Mouse (Mus musculus): ENCODE data around the gene Qrich1. TPM values are rescaled to one million over a fixed set of nuclear protein-coding genes. Genes with fewer than 3 reads are reported as not detected.

Qrich1 gene
- polyA plus RNA-seq, 1 experiment = 44.0 TPM

GRCm38 (mm10) chr9:108481520-108482210 lies 34.9 kb upstream of the Qrich1 start:
- H3K36me3 ChIP-seq (ENCODE audit: control insufficient read depth, insufficient read depth) = peaks cover 10% of the 10 kb centered on the region
- TF ChIP-seq TCF12 (IDR thresholded peaks at IDR 0.05; ENCODE audit: insufficient read depth, poor library complexity, severe bottlenecking) (no peak), POLR2AphosphoS2 (IDR thresholded peaks at IDR 0.05; ENCODE audit: insufficient read length, low read depth) (no peak), E2F4 (IDR thresholded peaks at IDR 0.05; ENCODE audit: insufficient read depth) (no peak), POLR2A (IDR thresholded peaks at IDR 0.05; ENCODE audit: insufficient read length, low read depth) (no peak), MYOG (IDR thresholded peaks at IDR 0.05; ENCODE audit: control insufficient read depth in 1 of 3, insufficient read depth in 1 of 3, insufficient read length in 2 of 3, low read depth in 2 of 3) (no peak), CEBPB (IDR thresholded peaks at IDR 0.05; ENCODE audit: insufficient read depth, poor library complexity, severe bottlenecking) (no peak), MYOD1 (IDR thresholded peaks at IDR 0.05; ENCODE audit: control insufficient read depth in 1 of 3, insufficient read length in 2 of 3, low read depth in 2 of 3) (no peak), SRF (IDR thresholded peaks at IDR 0.05; ENCODE audit: control insufficient read depth, insufficient read length, low read depth) (no peak), REST (IDR thresholded peaks at IDR 0.05; ENCODE audit: insufficient read depth, insufficient read length) (no peak), USF1 (IDR thresholded peaks at IDR 0.05; ENCODE audit: low read depth) (no peak), MAX (IDR thresholded peaks at IDR 0.05; ENCODE audit: low read depth) (no peak), TCF3 (IDR thresholded peaks at IDR 0.05; ENCODE audit: insufficient read length, low read depth) (no peak)
- H3K4me2 ChIP-seq (ENCODE audit: low read depth) = peak overlapping the region; percentile 75

DNA sequence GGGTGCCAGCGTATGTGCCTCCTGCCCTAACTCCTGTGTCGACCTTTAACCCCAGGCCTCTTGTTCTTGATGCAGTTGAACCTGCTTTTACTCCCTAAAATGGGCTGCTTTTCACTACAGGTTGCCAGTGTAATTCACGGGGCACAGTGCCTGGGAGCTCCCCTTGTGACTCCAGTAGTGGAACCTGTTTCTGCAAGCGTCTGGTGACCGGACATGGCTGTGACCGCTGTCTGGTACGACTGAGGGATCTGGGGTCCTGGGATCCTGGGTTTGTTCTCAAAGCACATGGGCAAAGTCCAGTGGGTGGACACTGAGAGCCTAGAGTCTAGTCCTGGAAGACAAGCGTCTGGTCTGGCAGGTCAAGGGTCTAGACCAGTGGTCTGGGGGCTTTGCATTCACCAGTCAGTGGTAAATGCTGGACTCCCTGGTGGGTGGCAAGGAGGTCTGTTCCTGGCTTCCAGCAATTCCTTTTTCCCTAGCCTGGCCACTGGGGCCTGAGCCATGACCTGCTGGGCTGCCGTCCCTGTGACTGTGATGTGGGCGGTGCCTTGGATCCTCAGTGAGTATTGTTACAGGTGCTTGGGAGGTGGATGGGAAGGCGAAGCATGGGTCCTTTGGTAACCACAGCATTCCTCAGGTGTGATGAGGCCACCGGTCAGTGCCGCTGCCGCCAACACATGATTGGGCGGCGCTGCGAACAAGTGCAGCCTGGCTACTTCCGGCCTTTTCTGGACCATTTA lies 33.4 kb upstream of the Qrich1 start:
- H3K36me3 ChIP-seq (ENCODE audit: control insufficient read depth, insufficient read depth) = peaks cover 13% of the 10 kb centered on the region
- no peak overlapping the region for H3K4me2 ChIP-seq (ENCODE audit: low read depth)
- peaks cover 22% of the 10 kb centered on the region for H3K79me2 ChIP-seq (ENCODE audit: control insufficient read depth, insufficient read depth)
- H3K4me3 ChIP-seq = no peak overlapping the region
- no peak for TF ChIP-seq POLR2A (IDR thresholded peaks at IDR 0.05; ENCODE audit: insufficient read length, low read depth)
- H3K27me3 ChIP-seq (ENCODE audit: control insufficient read depth, insufficient read depth, insufficient read length) = no peaks in the 10 kb centered on the region
- H3ac ChIP-seq (ENCODE audit: control insufficient read depth, insufficient read length) = no peak overlapping the region

More at GRCm38 (mm10) chr9:108481520-108482210, 34.9 kb upstream of the Qrich1 start:
- Histone ChIP-seq H3K4me3 (no peak overlapping the region), H3K79me2 (ENCODE audit: control insufficient read depth, insufficient read depth) (peaks cover 22% of the 10 kb centered on the region), H3ac (ENCODE audit: control insufficient read depth, insufficient read length) (no peak overlapping the region), H3K27me3 (ENCODE audit: control insufficient read depth, insufficient read depth, insufficient read length) (no peaks in the 10 kb centered on the region)

- H3K4me2 ChIP-seq (ENCODE audit: low read depth) = no peak overlapping the region
- H3K79me2 ChIP-seq (ENCODE audit: control insufficient read depth, insufficient read depth) = peaks cover 22% of the 10 kb centered on the region
- H3K4me3 ChIP-seq = no peak overlapping the region
- H3K27me3 ChIP-seq (ENCODE audit: control insufficient read depth, insufficient read depth, insufficient read length) = no peaks in the 10 kb centered on the region
- no peak overlapping the region for H3ac ChIP-seq (ENCODE audit: control insufficient read depth, insufficient read length)
- TF ChIP-seq TCF3 (IDR thresholded peaks at IDR 0.05; ENCODE audit: insufficient read length, low read depth) = no peak
- H3K36me3 ChIP-seq (ENCODE audit: control insufficient read depth, insufficient read depth) = peaks cover 13% of the 10 kb centered on the region
Observed at GRCm38 (mm10) chr9:108484021-108484420, 32.6 kb upstream of the Qrich1 start.

GRCm38 (mm10) chr9:108485301-108485875 lies 31.2 kb upstream of the Qrich1 start:
- H3K36me3 ChIP-seq (ENCODE audit: control insufficient read depth, insufficient read depth) = peaks cover 13% of the 10 kb centered on the region
- TF ChIP-seq TCF3 (IDR thresholded peaks at IDR 0.05; ENCODE audit: insufficient read length, low read depth) (no peak), E2F4 (IDR thresholded peaks at IDR 0.05; ENCODE audit: insufficient read depth) (no peak), MYOG (IDR thresholded peaks at IDR 0.05; ENCODE audit: control insufficient read depth in 1 of 3, insufficient read depth in 1 of 3, insufficient read length in 2 of 3, low read depth in 2 of 3) (no peak), MYOD1 (IDR thresholded peaks at IDR 0.05; ENCODE audit: control insufficient read depth in 1 of 3, insufficient read length in 2 of 3, low read depth in 2 of 3) (no peak), MAX (IDR thresholded peaks at IDR 0.05; ENCODE audit: low read depth) (no peak), CEBPB (IDR thresholded peaks at IDR 0.05; ENCODE audit: insufficient read depth, poor library complexity, severe bottlenecking) (no peak), TCF12 (IDR thresholded peaks at IDR 0.05; ENCODE audit: insufficient read depth, poor library complexity, severe bottlenecking) (no peak), POLR2AphosphoS2 (IDR thresholded peaks at IDR 0.05; ENCODE audit: insufficient read length, low read depth) (no peak), USF1 (IDR thresholded peaks at IDR 0.05; ENCODE audit: low read depth) (no peak), REST (IDR thresholded peaks at IDR 0.05; ENCODE audit: insufficient read depth, insufficient read length) (no peak), SRF (IDR thresholded peaks at IDR 0.05; ENCODE audit: control insufficient read depth, insufficient read length, low read depth) (no peak), POLR2A (IDR thresholded peaks at IDR 0.05; ENCODE audit: insufficient read length, low read depth) (no peak)
- no peak overlapping the region for H3K4me3 ChIP-seq
- H3K79me2 ChIP-seq (ENCODE audit: control insufficient read depth, insufficient read depth) = peaks cover 12% of the 10 kb centered on the region
- H3K27me3 ChIP-seq (ENCODE audit: control insufficient read depth, insufficient read depth, insufficient read length) = no peaks in the 10 kb centered on the region
- H3ac ChIP-seq (ENCODE audit: control insufficient read depth, insufficient read length) = no peak overlapping the region
- H3K4me2 ChIP-seq (ENCODE audit: low read depth) = no peak overlapping the region

DNA sequence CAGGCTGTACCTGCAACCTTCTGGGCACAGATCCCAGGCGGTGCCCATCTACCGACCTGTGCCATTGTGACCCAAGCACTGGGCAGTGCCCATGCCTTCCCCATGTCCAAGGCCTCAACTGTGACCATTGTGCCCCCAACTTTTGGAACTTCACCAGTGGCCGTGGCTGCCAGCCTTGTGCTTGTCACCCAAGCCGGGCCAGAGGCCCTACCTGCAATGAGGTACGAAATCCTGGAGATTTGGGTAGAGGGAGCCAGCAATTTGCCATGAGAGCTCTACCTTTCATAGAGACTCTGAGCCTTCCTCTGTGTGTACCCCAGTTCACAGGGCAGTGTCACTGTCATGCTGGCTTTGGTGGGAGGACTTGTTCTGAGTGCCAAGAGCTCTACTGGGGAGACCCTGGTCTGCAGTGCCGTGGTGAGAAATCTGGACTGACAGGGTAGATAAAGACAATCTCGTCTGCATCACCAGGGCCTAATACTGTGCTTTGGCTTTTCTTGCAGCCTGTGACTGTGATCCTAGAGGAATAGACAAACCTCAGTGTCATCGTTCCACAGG lies 29.6 kb upstream of the Qrich1 start:
- no peak overlapping the region for H3K4me3 ChIP-seq
- H3K36me3 ChIP-seq (ENCODE audit: control insufficient read depth, insufficient read depth) = peaks cover 13% of the 10 kb centered on the region
- no peak for TF ChIP-seq USF1 (IDR thresholded peaks at IDR 0.05; ENCODE audit: low read depth)
- no peak for TF ChIP-seq POLR2AphosphoS2 (IDR thresholded peaks at IDR 0.05; ENCODE audit: insufficient read length, low read depth)
- no peak for TF ChIP-seq E2F4 (IDR thresholded peaks at IDR 0.05; ENCODE audit: insufficient read depth)
- TF ChIP-seq MYOG (IDR thresholded peaks at IDR 0.05; ENCODE audit: control insufficient read depth in 1 of 3, insufficient read depth in 1 of 3, insufficient read length in 2 of 3, low read depth in 2 of 3) = no peak
- TF ChIP-seq TCF3 (IDR thresholded peaks at IDR 0.05; ENCODE audit: insufficient read length, low read depth) = no peak
- TF ChIP-seq REST (IDR thresholded peaks at IDR 0.05; ENCODE audit: insufficient read depth, insufficient read length) = no peak
- TF ChIP-seq MAX (IDR thresholded peaks at IDR 0.05; ENCODE audit: low read depth) = no peak
- no peak for TF ChIP-seq POLR2A (IDR thresholded peaks at IDR 0.05; ENCODE audit: insufficient read length, low read depth)
- no peak for TF ChIP-seq CEBPB (IDR thresholded peaks at IDR 0.05; ENCODE audit: insufficient read depth, poor library complexity, severe bottlenecking)
- H3K27me3 ChIP-seq (ENCODE audit: control insufficient read depth, insufficient read depth, insufficient read length) = no peaks in the 10 kb centered on the region
- no peak overlapping the region for H3ac ChIP-seq (ENCODE audit: control insufficient read depth, insufficient read length)
- peaks cover 11% of the 10 kb centered on the region for H3K79me2 ChIP-seq (ENCODE audit: control insufficient read depth, insufficient read depth)
- no peak overlapping the region for H3K4me2 ChIP-seq (ENCODE audit: low read depth)
